Mouse (Mus musculus) ovary, postnatal 14 days (tissue): ENCODE results near the gene Shisa8.
"Not testable (repeated sequence)": the region's sequence is repeated elsewhere in the genome, so short reads cannot be mapped to it uniquely, and the experiment has no call there.

ENCODE experiments used
- DNase-seq: peaks from one replicate; pipeline ENCODE4 v3.0.0; 2022; ENCODE audit warnings: low spot score

Shisa8 gene

DNA sequence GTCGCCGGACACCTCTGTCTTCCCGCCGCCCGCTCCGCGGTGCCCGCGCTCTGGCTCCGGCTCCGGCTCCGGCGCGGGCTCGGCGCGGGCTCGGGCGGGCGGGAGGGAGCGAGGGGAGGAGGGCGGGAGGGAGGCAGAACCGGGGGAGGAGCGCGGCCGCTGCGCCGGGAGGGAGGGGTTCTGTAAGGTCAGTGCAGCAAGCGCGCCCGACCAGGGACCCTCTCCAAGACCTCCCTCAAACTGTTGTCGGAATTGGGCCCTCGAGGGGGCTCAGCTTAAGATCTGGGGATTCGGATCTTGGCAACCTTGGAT lies at the start of gene Shisa8:
TSS of gene Shisa8 (minus strand) at position 64 of the 312 bp plus-strand sequence.
- no peak for DNase-seq

GRCm38 (mm10) chr15:82259510-82259909 lies 46.9 kb upstream of the Shisa8 start:
- peak; percentile 58 for DNase-seq

GRCm38 (mm10) chr15:82255944-82256383 lies 43.3 kb upstream of the Shisa8 start:
- DNase-seq: no peak

- DNase-seq: no peak
These were observed 42.6 kb upstream of the Shisa8 start for GRCm38 (mm10) chr15:82255248-82255647.

DNA sequence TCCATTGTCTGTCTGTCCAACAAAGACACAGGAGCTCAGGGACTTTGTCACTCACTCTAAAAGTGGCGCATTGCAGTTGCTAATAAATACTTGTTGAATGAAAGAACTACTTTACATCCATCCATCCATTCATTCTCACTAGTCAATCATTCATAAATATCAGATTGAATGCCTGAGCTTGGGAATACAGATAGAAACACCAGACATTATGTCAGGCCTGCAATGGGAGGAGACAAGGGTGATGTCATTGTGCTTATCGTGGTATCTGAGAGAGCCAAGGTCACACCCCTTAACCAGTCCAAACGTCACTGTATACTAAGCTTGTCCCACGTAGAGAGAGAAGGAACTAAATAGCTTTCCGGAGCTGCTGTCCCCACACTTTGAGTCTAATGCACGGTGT lies 39.5 kb upstream of the Shisa8 start, which contains the start of gene 1500009C09Rik:
TSS of gene 1500009C09Rik (plus strand) at position 301 of the 400 bp plus-strand sequence.
- DNase-seq: no peak

- no peak for DNase-seq
These were observed 39.0 kb upstream of the Shisa8 start for GRCm38 (mm10) chr15:82251579-82251978.

GRCm38 (mm10) chr15:82247131-82247776 lies 34.6 kb upstream of the Shisa8 start:
- no peak for DNase-seq

GRCm38 (mm10) chr15:82244805-82245161 lies 32.2 kb upstream of the Shisa8 start:
- DNase-seq: not testable (repeated sequence)

GRCm38 (mm10) chr15:82244115-82244804 lies 31.6 kb upstream of the Shisa8 start, which contains the start of gene Cenpm:
Cenpm (minus strand) TSS chr15:82244748.
- DNase-seq: peak; percentile 80

GRCm38 (mm10) chr15:82243742-82244114 lies 31.1 kb upstream of the Shisa8 start:
- no peak for DNase-seq

- no peak for DNase-seq
These were observed 30.7 kb upstream of the Shisa8 start for GRCm38 (mm10) chr15:82243311-82243710.

DNA sequence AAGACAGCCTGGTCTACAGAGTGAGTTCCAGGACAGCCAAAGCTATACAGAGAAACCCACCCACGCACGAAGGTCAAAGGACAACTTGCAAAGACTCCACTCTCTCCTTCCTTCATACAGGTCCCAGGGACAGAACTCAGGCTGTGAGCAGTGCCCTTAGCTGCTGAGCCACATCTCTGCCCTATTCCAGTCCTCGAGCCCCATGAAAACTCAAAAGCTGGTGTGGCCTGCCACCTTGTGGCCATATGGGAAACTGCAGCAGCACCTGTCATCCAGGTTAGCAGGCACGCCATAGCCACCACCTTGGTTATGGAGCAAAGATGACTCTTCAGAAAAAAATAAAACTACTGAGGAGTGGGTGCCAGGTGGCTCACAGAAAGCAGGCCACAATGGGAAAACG lies 23.9 kb upstream of the Shisa8 start:
- DNase-seq: peak; percentile 81

DNA sequence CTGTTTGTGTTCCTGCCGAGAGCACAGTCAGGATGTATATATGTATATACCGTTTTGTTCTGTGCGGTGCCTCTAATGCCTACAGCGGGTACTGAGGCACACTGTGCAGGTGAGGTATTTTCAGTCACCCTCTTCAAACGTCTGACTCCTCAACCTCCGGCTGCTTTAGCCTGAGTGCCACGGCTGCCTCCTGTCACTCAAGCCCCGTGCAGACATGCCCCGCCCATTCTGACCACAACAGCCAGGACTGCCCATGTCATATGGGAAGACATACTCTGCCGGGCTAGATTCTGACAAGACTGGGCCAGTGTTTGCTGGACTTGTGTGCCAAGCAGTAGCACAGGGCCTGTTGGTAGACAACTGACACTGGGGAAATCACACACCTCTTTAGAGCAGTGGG lies 23.0 kb upstream of the Shisa8 start:
- DNase-seq: no peak

- no peak for DNase-seq
These were observed 20.0 kb upstream of the Shisa8 start for GRCm38 (mm10) chr15:82232651-82233050.

DNA sequence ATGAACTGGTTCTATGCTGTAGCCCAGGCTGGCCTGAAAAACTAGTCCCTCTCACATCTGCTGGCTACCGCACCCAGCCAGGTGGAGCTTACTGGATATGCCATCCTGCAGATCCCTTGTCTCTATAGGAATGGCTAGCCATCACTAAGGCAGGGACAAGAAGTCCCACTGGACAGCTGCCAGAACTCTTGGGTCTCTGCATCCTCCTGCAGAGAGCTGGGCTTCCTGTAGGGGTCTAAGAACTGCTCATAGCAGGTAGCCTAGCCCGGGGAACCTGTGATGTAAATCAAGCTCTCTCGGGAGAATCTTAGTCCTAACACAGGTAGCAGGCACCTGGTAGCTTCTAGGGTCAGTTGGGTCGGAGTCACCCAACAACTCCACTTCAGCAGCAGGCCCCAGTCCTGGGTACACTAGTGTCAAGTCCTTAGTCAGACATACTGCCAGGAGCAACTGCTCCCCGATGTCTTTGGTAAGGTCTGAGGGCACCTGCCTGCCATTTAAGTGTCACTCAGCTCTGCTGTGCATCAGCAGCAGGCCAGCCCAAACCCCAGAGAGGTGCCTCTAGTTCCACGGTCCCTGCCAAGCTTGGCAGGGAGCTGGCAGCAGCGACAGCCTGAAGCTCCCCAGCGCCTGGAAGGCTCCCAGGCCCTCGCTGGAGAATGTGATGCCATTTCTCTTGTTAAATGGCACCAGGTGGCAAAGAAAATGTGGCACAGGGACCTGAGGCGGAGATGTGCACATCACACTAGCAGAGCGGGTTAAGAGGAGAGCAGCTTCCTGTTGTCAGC lies 19.2 kb upstream of the Shisa8 start:
- DNase-seq: no peak

DNA sequence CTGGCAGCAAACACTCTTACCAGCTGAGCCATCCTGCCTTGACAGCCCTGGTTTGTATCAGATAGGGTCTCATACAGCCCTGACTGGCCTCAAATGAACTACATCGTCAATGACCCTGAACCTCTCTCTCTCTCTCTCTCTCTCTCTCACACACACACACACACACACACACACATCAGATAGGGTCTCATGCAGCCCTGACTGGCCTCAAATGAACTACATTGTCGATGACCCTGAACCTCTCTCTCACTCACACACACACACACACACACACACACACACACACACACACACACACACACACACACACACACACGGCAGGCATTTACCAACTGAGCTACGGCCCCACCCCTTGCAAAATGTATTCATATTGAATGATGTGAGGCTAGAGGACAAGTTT lies 18.5 kb upstream of the Shisa8 start:
- no peak for DNase-seq

DNA sequence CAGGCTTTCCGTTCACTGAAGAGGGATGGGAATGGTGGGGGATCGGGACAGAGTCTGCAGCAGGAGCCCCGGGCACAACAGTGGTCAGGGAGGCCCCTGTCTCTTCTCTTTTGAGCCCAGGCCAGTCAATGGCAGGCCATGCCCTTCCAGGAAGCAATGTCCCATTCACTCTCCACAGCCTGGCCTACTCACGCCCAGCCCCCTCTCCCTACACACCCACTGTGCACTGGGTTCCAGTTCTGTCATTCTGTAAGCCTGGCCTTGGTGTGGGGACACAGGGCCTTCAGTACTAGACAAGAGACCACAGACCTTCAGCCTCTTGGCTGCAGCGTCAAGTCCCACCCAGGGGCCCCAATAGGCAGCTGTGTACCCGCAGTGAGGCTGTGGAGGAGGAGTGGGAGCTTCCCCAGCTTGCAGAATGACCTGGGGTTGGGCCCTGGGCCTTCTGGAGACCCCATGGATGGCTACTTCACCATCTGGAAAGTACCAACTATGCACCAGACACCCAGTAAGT lies 17.5 kb upstream of the Shisa8 start:
- DNase-seq: no peak

- DNase-seq: no peak
These were observed 17.0 kb upstream of the Shisa8 start for GRCm38 (mm10) chr15:82229542-82230045.

GRCm38 (mm10) chr15:82225769-82226168 lies 13.2 kb upstream of the Shisa8 start:
- DNase-seq: no peak

DNA sequence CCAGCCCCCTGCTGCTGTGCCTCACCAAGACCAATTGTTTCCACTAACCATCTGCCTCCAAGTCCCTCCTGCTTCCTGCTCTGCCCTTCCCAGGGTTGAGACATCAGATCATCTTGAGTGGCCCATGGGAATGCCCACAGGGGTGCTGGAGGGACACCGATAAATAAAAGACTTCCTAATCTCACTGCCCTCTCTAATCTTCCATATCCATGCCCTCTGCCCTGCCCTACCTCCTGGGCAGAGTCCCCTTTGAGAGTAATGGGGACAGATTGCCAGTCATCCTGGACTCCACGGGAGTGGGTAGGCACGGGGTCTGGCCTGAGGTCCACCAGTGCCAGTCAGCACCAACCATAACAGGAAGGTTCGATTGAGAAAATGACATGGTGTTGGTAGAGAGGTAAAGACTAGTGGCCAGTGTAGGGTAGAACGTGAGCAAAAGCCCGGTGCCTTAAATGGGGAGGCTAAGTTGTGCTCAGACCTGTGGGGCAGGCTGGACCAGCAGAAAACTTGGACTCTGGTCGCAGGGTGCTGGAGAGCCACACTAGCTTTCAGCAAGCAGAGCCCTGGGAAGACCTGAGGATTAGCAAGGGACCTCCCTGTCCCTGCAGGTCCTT lies 12.1 kb upstream of the Shisa8 start:
- no peak for DNase-seq

DNA sequence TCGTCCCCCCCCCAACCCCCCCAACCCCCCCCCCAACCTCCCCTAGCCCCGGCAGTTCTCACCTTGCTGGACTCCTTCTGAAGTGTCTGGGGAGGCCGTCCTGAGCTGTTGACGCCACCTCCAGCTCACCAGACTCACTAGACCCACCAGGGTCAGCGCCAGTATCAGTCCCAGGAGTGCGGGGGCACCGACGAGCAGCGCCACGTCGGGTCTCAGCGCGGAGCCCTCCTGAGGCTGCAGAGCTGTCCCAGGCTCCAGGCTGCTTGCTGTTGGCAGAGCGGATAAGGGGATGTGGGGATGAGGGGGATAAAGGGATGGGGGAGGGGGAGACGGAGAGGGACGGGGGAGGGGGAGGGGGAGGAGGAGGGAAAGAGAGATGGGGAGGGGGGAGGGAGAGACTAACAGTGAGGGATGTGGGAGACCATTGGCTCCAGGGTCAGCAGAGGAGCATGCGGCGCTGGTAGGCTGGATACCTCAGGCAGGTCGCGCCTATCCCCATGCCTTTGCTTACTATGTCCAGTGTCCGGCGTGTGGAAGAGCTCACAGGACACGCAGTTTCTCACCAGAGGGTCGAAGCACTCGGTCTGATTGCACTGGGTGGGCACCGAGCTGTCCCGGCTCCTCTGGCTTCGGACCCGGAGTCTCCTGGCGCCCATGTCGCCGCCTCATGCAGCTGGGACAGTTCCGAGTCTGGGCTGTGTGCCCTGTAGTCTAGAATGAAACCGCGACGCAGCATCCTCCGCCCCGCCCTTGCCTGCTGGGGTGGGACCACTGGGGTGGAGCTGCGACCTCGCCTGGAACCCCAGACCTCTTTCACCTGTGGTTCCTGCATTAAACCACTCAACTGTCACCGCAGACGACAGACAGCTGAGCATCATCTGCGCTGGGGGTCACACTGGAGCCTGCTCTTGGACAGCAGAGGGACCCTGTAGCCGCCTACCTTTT lies 11.3 kb upstream of the Shisa8 start, which contains the start of gene Tnfrsf13c:
TSS of gene Tnfrsf13c (minus strand) at position 713 of the 945 bp plus-strand sequence.
- no peak for DNase-seq
